Mouse (Mus musculus): ENCODE measurements at regions not wholly inside any gene's neighbourhood (a gene's known extent, or its start where the extent isn't known, plus 50 kb on each side); places are given as distances from the start of the nearest gene placed in this dataset.

- no peak overlapping the region for H3K9ac ChIP-seq (ENCODE audit: low read depth, low read length, severe bottlenecking)
- H3K9me3 ChIP-seq (ENCODE audit: control insufficient read depth, low read length), result no peaks in the 10 kb centered on the region
- WGBS, result 77% methylated on average over 1 of the region's 1 CpGs
- H3K4me2 ChIP-seq (replicated peaks; ENCODE audit: low read depth, low read length, severe bottlenecking), result no peak overlapping the region
- H3K27ac ChIP-seq (replicated peaks; ENCODE audit: low read depth, low read length), result no peak overlapping the region
- no peak overlapping the region for H3K4me3 ChIP-seq (replicated peaks; ENCODE audit: low read length)
- no peak for DNase-seq (ENCODE audit: low spot score)
- no peaks in the 10 kb centered on the region for H3K27me3 ChIP-seq (ENCODE audit: control insufficient read depth, insufficient read depth, low read length)
- no peaks in the 10 kb centered on the region for H3K36me3 ChIP-seq (ENCODE audit: control insufficient read depth, insufficient read depth, low read length)
- no peak for ATAC-seq (ENCODE audit: low FRiP score, low read depth)
- TF ChIP-seq POLR2A (IDR thresholded peaks at IDR 0.05; ENCODE audit: borderline replicate concordance, extremely low read depth, insufficient read depth, insufficient read length), result no peak
- H3K4me1 ChIP-seq (ENCODE audit: control insufficient read depth, insufficient read depth, low read length), result no peaks in the 10 kb centered on the region
Observed at GRCm38 (mm10) chr13:114684298-114684697, 133.7 kb upstream of the Mocs2 start.

GRCm38 (mm10) chr13:114685368-114685767 lies 132.7 kb upstream of the Mocs2 start:
- no peaks in the 10 kb centered on the region for H3K9me3 ChIP-seq (ENCODE audit: control insufficient read depth, low read length)
- no peak overlapping the region for H3K27ac ChIP-seq (replicated peaks; ENCODE audit: low read depth, low read length)
- DNase-seq (ENCODE audit: low spot score), result no peak
- no peak overlapping the region for H3K9ac ChIP-seq (ENCODE audit: low read depth, low read length, severe bottlenecking)
- no peak overlapping the region for H3K4me3 ChIP-seq (replicated peaks; ENCODE audit: low read length)
- 61% methylated on average over 4 of the region's 4 CpGs for WGBS
- H3K27me3 ChIP-seq (ENCODE audit: control insufficient read depth, insufficient read depth, low read length), result no peaks in the 10 kb centered on the region
- no peak overlapping the region for H3K4me2 ChIP-seq (replicated peaks; ENCODE audit: low read depth, low read length, severe bottlenecking)
- no peak for TF ChIP-seq POLR2A (IDR thresholded peaks at IDR 0.05; ENCODE audit: borderline replicate concordance, extremely low read depth, insufficient read depth, insufficient read length)
- no peaks in the 10 kb centered on the region for H3K4me1 ChIP-seq (ENCODE audit: control insufficient read depth, insufficient read depth, low read length)
- ATAC-seq (ENCODE audit: low FRiP score, low read depth), result no peak
- H3K36me3 ChIP-seq (ENCODE audit: control insufficient read depth, insufficient read depth, low read length), result no peaks in the 10 kb centered on the region

- 12% methylated on average over 2 of the region's 2 CpGs for WGBS
- no peak for ATAC-seq (ENCODE audit: low FRiP score, low read depth)
Observed at GRCm38 (mm10) chr13:114712601-114713000, 105.4 kb upstream of the Mocs2 start.

GRCm38 (mm10) chr13:114719771-114720170 lies 98.3 kb upstream of the Mocs2 start:
- Histone ChIP-seq H3K27me3 (ENCODE audit: control insufficient read depth, insufficient read depth, low read length) (no peaks in the 10 kb centered on the region), H3K9me3 (ENCODE audit: control insufficient read depth, low read length) (no peaks in the 10 kb centered on the region), H3K4me1 (ENCODE audit: control insufficient read depth, insufficient read depth, low read length) (no peaks in the 10 kb centered on the region), H3K4me3 (replicated peaks; ENCODE audit: low read length) (no peak overlapping the region), H3K9ac (ENCODE audit: low read depth, low read length, severe bottlenecking) (no peak overlapping the region), H3K36me3 (ENCODE audit: control insufficient read depth, insufficient read depth, low read length) (no peaks in the 10 kb centered on the region), H3K4me2 (replicated peaks; ENCODE audit: low read depth, low read length, severe bottlenecking) (no peak overlapping the region), H3K27ac (replicated peaks; ENCODE audit: low read depth, low read length) (no peak overlapping the region)
- no peak for TF ChIP-seq POLR2A (IDR thresholded peaks at IDR 0.05; ENCODE audit: borderline replicate concordance, extremely low read depth, insufficient read depth, insufficient read length)
- DNase-seq (ENCODE audit: low spot score) (no peak), ATAC-seq (ENCODE audit: low FRiP score, low read depth) (no peak)
- WGBS, result 72% methylated on average over 4 of the region's 4 CpGs

More at GRCm38 (mm10) chr13:114712601-114713000, 105.4 kb upstream of the Mocs2 start:
- Histone ChIP-seq H3K4me1 (ENCODE audit: control insufficient read depth, insufficient read depth, low read length) (peaks cover 4% of the 10 kb centered on the region; the same call in 1 of the 2 replicates), H3K27me3 (ENCODE audit: control insufficient read depth, insufficient read depth, low read length) (no peaks in the 10 kb centered on the region), H3K36me3 (ENCODE audit: control insufficient read depth, insufficient read depth, low read length) (no peaks in the 10 kb centered on the region), H3K27ac (replicated peaks; ENCODE audit: low read depth, low read length) (no peak overlapping the region), H3K9me3 (ENCODE audit: control insufficient read depth, low read length) (no peaks in the 10 kb centered on the region), H3K4me2 (replicated peaks; ENCODE audit: low read depth, low read length, severe bottlenecking) (no peak overlapping the region), H3K4me3 (replicated peaks; ENCODE audit: low read length) (no peak overlapping the region), H3K9ac (ENCODE audit: low read depth, low read length, severe bottlenecking) (no peak overlapping the region)
- no peak for TF ChIP-seq POLR2A (IDR thresholded peaks at IDR 0.05; ENCODE audit: borderline replicate concordance, extremely low read depth, insufficient read depth, insufficient read length)
- DNase-seq (ENCODE audit: low spot score), result no peak

GRCm38 (mm10) chr13:114726828-114727227 lies 91.2 kb upstream of the Mocs2 start:
- Histone ChIP-seq H3K27ac (replicated peaks; ENCODE audit: low read depth, low read length) (no peak overlapping the region), H3K4me1 (ENCODE audit: control insufficient read depth, insufficient read depth, low read length) (no peaks in the 10 kb centered on the region), H3K4me3 (replicated peaks; ENCODE audit: low read length) (no peak overlapping the region), H3K9me3 (ENCODE audit: control insufficient read depth, low read length) (no peaks in the 10 kb centered on the region), H3K36me3 (ENCODE audit: control insufficient read depth, insufficient read depth, low read length) (no peaks in the 10 kb centered on the region), H3K27me3 (ENCODE audit: control insufficient read depth, insufficient read depth, low read length) (no peaks in the 10 kb centered on the region), H3K9ac (ENCODE audit: low read depth, low read length, severe bottlenecking) (no peak overlapping the region), H3K4me2 (replicated peaks; ENCODE audit: low read depth, low read length, severe bottlenecking) (no peak overlapping the region)
- DNase-seq (ENCODE audit: low spot score) (no peak), ATAC-seq (ENCODE audit: low FRiP score, low read depth) (no peak)
- WGBS, result 83% methylated on average over 4 of the region's 4 CpGs
- TF ChIP-seq POLR2A (IDR thresholded peaks at IDR 0.05; ENCODE audit: borderline replicate concordance, extremely low read depth, insufficient read depth, insufficient read length), result no peak

GRCm38 (mm10) chr13:114735066-114735465 lies 83.0 kb upstream of the Mocs2 start:
- H3K4me3 ChIP-seq (replicated peaks; ENCODE audit: low read length), result no peak overlapping the region
- 81% methylated on average over 7 of the region's 7 CpGs for WGBS
- no peak for ATAC-seq (ENCODE audit: low FRiP score, low read depth)

More at GRCm38 (mm10) chr13:114735066-114735465, 83.0 kb upstream of the Mocs2 start:
- no peaks in the 10 kb centered on the region for H3K36me3 ChIP-seq (ENCODE audit: control insufficient read depth, insufficient read depth, low read length)
- no peak for TF ChIP-seq POLR2A (IDR thresholded peaks at IDR 0.05; ENCODE audit: borderline replicate concordance, extremely low read depth, insufficient read depth, insufficient read length)
- no peak overlapping the region for H3K9ac ChIP-seq (ENCODE audit: low read depth, low read length, severe bottlenecking)
- no peaks in the 10 kb centered on the region for H3K9me3 ChIP-seq (ENCODE audit: control insufficient read depth, low read length)
- DNase-seq (ENCODE audit: low spot score), result no peak
- no peaks in the 10 kb centered on the region for H3K27me3 ChIP-seq (ENCODE audit: control insufficient read depth, insufficient read depth, low read length)
- no peak overlapping the region for H3K27ac ChIP-seq (replicated peaks; ENCODE audit: low read depth, low read length)
- no peak overlapping the region for H3K4me2 ChIP-seq (replicated peaks; ENCODE audit: low read depth, low read length, severe bottlenecking)
- no peaks in the 10 kb centered on the region for H3K4me1 ChIP-seq (ENCODE audit: control insufficient read depth, insufficient read depth, low read length)
